8 mouse cellular contexts compared by ENCODE assay signal in genomic region chr7:66108961-66109854, GRCm38 (mm10). TPM values are rescaled to one million over a fixed set of nuclear protein-coding genes. Genes with fewer than 3 reads are reported as not detected.
DNase-seq lines count a peak whose midpoint lies in the region; ATAC-seq and TF ChIP-seq lines count a peak whose summit lies in the region.

Gene Chsy1, plus strand, starts transcription at chr7:66109515.

- TF ChIP-seq POLR2A in cortical plate, adult 2 months (IDR thresholded peaks at IDR 0.05; ENCODE audit: extremely low read depth, insufficient read depth, low read length): peak; percentile 76

- H3K27ac ChIP-seq in cortical plate, adult 2 months (ENCODE audit: insufficient read depth, low read length): peak within 1 kb of the TSS; percentile 95

- peak; percentile 74 for ATAC-seq in megakaryocyte, adult 5-6 weeks (ENCODE audit: poor library complexity, severe bottlenecking)

- peak; percentile 62 for DNase-seq in adipocyte (ENCODE audit: low spot score)
- peak; percentile 66 to 72 for DNase-seq in gastrocnemius, adult 8-10 months (ENCODE audit: low spot score in 2 of 2)
- DNase-seq in hindlimb bud, embryonic 11.5 days (ENCODE audit: extremely low spot score, low read depth, low spot score): peak; percentile 53
- DNase-seq in left cerebral cortex, adult 8-10 months (ENCODE audit: low spot score in 2 of 2): peak; percentile 84 to 90
- peak; percentile 92 to 93 for DNase-seq in right cerebral cortex, adult 2 months (ENCODE audit: low spot score in 2 of 2)
- peak; percentile 71 for DNase-seq in urinary bladder, postnatal 10 days (ENCODE audit: low spot score)

- no peak for TF ChIP-seq CTCF in cortical plate, adult 2 months (IDR thresholded peaks at IDR 0.05; ENCODE audit: extremely low read depth, insufficient read depth, low read length)

- H3K4me1 ChIP-seq in cortical plate, adult 2 months (ENCODE audit: control insufficient read depth, insufficient read depth, low read length): peaks cover 4% of the 10 kb centered on the region; the same call in 1 of the 2 replicates

- H3K4me3 ChIP-seq in cortical plate, adult 2 months (ENCODE audit: insufficient read depth, low read length): peak within 1 kb of the TSS; percentile 56

RNA-seq across cellular contexts. Expression of gene Chsy1, which starts in this region (rescaled TPM):
- polyA plus RNA-seq in cortical plate, adult 2 months (2012; rRNA removed): 7.6 and 8.2 TPM in 2 replicates
- total RNA-seq in gastrocnemius, adult 8-10 months (2022): 1 to 10 TPM; 2.1 to 3.6 (median 2.7) TPM
- total RNA-seq in left cerebral cortex, adult 8-10 months (2022): 10 to 100 TPM; 15.5 to 17.3 (median 16.6) TPM
- 18.2 and 21.2 TPM in 2 replicates for total RNA-seq in megakaryocyte, adult 5-6 weeks (2015)
- 37.1 and 37.6 TPM in 2 replicates for total RNA-seq in megakaryocyte, adult 5-6 weeks (2017)

Comparison
In these comparisons a context has a peak if more than half of its experiments do, and no peak if none do; other contexts are left out.
1. Peak in every context shown above with its lines: DNase-seq, ATAC-seq, H3K4me3 ChIP-seq and H3K27ac ChIP-seq.